Mouse (Mus musculus) embryonic facial prominence, embryonic 14.5 days (tissue): ENCODE results near the gene Trim7. TPM values are rescaled to one million over a fixed set of nuclear protein-coding genes. Genes with fewer than 3 reads are reported as not detected.
A peak's percentile ranks its signal among the peaks of the same experiment; 100 is the strongest.
"Not testable (repeated sequence)": the region's sequence is repeated elsewhere in the genome, so short reads cannot be mapped to it uniquely, and the experiment has no call there.

ENCODE experiments used
- ATAC-seq: fragments of 200-750 bp; cut with Nextera tagmentation; 2 replicates; pipeline ENCODE4 v1.8.0; 2017; ENCODE audit warnings: low read depth, moderate number of reproducible peaks, moderate TSS enrichment
- DNase-seq: peaks from one replicate; pipeline ENCODE4 v3.0.0-alpha.2; 2015; ENCODE audit warnings: low spot score
- H3K27ac ChIP-seq: fragments of 300-500 bp; sonication (generic); replicated peaks from 2 replicates; pipeline ENCODE4 v1.5.1; 2014; ENCODE audit warnings: low read depth, mild to moderate bottlenecking, low read length, moderate library complexity
- H3K27me3 ChIP-seq: fragments of 300-500 bp; sonication (generic); replicated peaks from 2 replicates; pipeline ENCODE4 v1.6.1; 2014; ENCODE audit warnings: low read length; ENCODE audit not compliant: control insufficient read depth, insufficient read depth
- H3K36me3 ChIP-seq: fragments of 300-500 bp; sonication (generic); 2 replicates; pipeline ENCODE4 v1.6.1; 2014; ENCODE audit warnings: low read length, mixed read lengths; ENCODE audit not compliant: control insufficient read depth, insufficient read depth
- H3K4me1 ChIP-seq: fragments of 300-500 bp; sonication (generic); 2 replicates; pipeline ENCODE4 v1.6.1; 2014; ENCODE audit warnings: antibody characterized with exemption, low read length; ENCODE audit not compliant: control insufficient read depth, insufficient read depth
- H3K4me2 ChIP-seq: fragments of 300-500 bp; sonication (generic); 2 replicates; pipeline ENCODE4 v1.6.1; 2014; ENCODE audit warnings: low read depth, mild to moderate bottlenecking, low read length, moderate library complexity, mixed read lengths
- H3K4me3 ChIP-seq: fragments of 300-500 bp; sonication (generic); 2 replicates; pipeline ENCODE4 v1.5.1; 2014; ENCODE audit warnings: low read depth, mild to moderate bottlenecking, low read length
- H3K9ac ChIP-seq: fragments of 300-500 bp; sonication (generic); 2 replicates; pipeline ENCODE4 v1.6.1; 2014; ENCODE audit warnings: low read depth, mild to moderate bottlenecking, low read length, moderate library complexity, mixed read lengths
- H3K9me3 ChIP-seq: fragments of 300-500 bp; sonication (generic); 2 replicates; pipeline ENCODE4 v1.6.1; 2016; ENCODE audit warnings: low read length; ENCODE audit not compliant: control insufficient read depth
- WGBS: fragments of 180-500 bp; shearing (Covaris S2); extraction: QIAGEN DNeasy Blood & Tissue Kit; methylation state at CpG from one replicate; pipeline ENCODE4 v1.1.7; 2014; 5-methylcytosine and 5-hydroxymethylcytosine counted together
- polyA plus RNA-seq: library from polyadenylated mRNA; unstranded; fragments of >200 nt; fragmentation: Nextera tagmentation; extraction: Ambion mirVana; gene quantifications from 2 replicates; pipeline ENCODE4 v1.2.1, GENCODE M21; 2014

Trim7 gene
- polyA plus RNA-seq, 1 experiment from 2014 or later: 1.3 TPM

GRCm38 (mm10) chr11:48789973-48790823 is 35.7 kb upstream of the Trim7 start:
- Histone ChIP-seq H3K4me2 (peak overlapping the region; percentile 55), H3K27ac (no peak overlapping the region), H3K9ac (peak overlapping the region; percentile 50; the same call in 1 of the 2 replicates), H3K4me1 (peaks cover 3% of the 10 kb centered on the region; the same call in 1 of the 2 replicates), H3K27me3 (no peaks in the 10 kb centered on the region), H3K9me3 (no peaks in the 10 kb centered on the region), H3K4me3 (peak overlapping the region; percentile 14; the same call in 1 of the 2 replicates), H3K36me3 (no peaks in the 10 kb centered on the region)
- peak; percentile 83 for DNase-seq
- WGBS: 17% methylated on average over 20 of the region's 20 CpGs
- ATAC-seq: peak; percentile 71

GRCm38 (mm10) chr11:48790946-48791345 is 35.0 kb upstream of the Trim7 start:
- DNase-seq: no peak
- Histone ChIP-seq H3K4me3 (no peak overlapping the region), H3K27me3 (no peaks in the 10 kb centered on the region), H3K4me1 (peaks cover 3% of the 10 kb centered on the region; the same call in 1 of the 2 replicates), H3K36me3 (no peaks in the 10 kb centered on the region), H3K9ac (no peak overlapping the region), H3K4me2 (no peak overlapping the region), H3K9me3 (no peaks in the 10 kb centered on the region), H3K27ac (no peak overlapping the region)
- WGBS: 63% methylated on average over 8 of the region's 8 CpGs
- no peak for ATAC-seq

- H3K27ac ChIP-seq, H3K4me3 ChIP-seq, DNase-seq, H3K4me2 ChIP-seq, H3K27me3 ChIP-seq, H3K4me1 ChIP-seq, H3K9me3 ChIP-seq, H3K36me3 ChIP-seq, ATAC-seq, H3K9ac ChIP-seq: not testable (repeated sequence)
- WGBS: 88% methylated on average over 9 of the region's 9 CpGs
Observed at GRCm38 (mm10) chr11:48791894-48792293, 34.0 kb upstream of the Trim7 start.

GRCm38 (mm10) chr11:48793184-48793583 is 32.8 kb upstream of the Trim7 start:
- 97% methylated on average over 3 of the region's 3 CpGs for WGBS
- Histone ChIP-seq H3K36me3 (no peaks in the 10 kb centered on the region), H3K27ac (no peak overlapping the region), H3K27me3 (no peaks in the 10 kb centered on the region), H3K4me3 (no peak overlapping the region), H3K9me3 (no peaks in the 10 kb centered on the region), H3K9ac (no peak overlapping the region), H3K4me1 (peaks cover 2% of the 10 kb centered on the region; the same call in 1 of the 2 replicates), H3K4me2 (no peak overlapping the region)
- ATAC-seq: no peak
- DNase-seq: no peak

DNA sequence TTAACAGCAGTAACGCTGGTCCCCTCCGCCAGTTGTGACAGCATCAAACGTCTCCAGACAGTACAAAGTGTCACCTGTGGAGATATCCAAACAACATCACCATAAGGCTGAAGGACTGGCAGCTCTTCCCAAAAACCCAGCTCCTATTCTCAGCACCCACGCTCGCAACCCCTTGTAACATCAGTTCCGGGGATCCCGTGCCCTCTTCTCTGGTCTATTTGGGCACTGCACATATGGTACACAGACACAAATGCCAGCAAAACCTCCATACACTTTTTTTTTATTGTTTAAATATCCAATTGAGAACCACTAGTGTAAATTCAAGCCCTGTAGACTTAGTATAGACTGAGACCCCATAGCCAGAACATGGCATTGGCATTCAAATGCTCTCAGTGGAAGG is 30.7 kb upstream of the Trim7 start:
- Histone ChIP-seq H3K4me2 (no peak overlapping the region), H3K9ac (no peak overlapping the region), H3K27ac (no peak overlapping the region), H3K36me3 (no peaks in the 10 kb centered on the region), H3K4me1 (peaks cover 11% of the 10 kb centered on the region; the same call in 1 of the 2 replicates), H3K4me3 (no peak overlapping the region), H3K9me3 (no peaks in the 10 kb centered on the region), H3K27me3 (no peaks in the 10 kb centered on the region)
- WGBS: 90% methylated on average over 7 of the region's 7 CpGs
- ATAC-seq (no peak), DNase-seq (no peak)

DNA sequence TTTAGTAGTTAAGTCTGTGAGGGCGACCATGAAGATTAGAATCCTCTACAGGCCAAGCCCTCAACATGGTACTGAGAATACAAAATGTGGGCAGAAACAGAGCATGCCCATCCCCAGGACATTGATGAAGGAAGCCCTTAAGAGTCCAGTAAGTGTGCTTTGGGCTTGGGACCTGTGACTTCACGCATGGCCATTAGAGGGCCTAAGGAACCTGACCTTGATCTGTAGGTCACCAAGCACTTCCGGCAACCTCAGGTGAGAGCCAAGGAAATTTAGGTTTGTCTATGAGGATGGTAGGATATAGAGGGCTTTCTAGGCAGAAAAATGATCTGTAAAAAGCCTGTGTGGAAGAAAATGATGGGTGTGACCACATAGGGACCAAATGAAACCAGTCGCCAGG is 29.6 kb upstream of the Trim7 start:
- ATAC-seq (no peak), DNase-seq (no peak)
- Histone ChIP-seq H3K36me3 (peaks cover 2% of the 10 kb centered on the region; the same call in 1 of the 2 replicates), H3K9ac (no peak overlapping the region), H3K4me3 (no peak overlapping the region), H3K27me3 (no peaks in the 10 kb centered on the region), H3K9me3 (no peaks in the 10 kb centered on the region), H3K4me2 (no peak overlapping the region), H3K4me1 (peaks cover 13% of the 10 kb centered on the region; the same call in 1 of the 2 replicates), H3K27ac (no peak overlapping the region)
- WGBS: 76% methylated on average over 4 of the region's 4 CpGs

DNA sequence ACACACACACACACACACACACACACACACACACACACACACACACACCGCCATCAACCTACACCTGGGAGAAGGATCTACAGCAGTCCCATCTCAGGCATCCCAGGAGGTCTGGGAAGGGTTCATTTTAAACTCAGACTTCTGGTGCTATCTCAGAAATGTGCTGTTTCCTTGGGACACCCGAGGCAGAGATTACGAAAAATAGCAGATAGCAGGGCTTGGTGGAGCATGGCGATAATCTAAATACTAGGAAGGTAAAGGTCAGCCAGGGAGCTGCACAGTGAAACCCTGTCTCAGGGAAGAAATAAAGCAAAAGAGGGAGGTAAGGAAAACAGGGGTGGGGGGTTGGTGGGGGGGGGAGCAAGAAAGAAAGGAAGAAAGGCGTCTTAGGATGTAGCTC is 28.7 kb upstream of the Trim7 start:
- ATAC-seq: no peak
- DNase-seq: no peak
- no peak overlapping the region for H3K4me3 ChIP-seq
- H3K9me3 ChIP-seq: no peaks in the 10 kb centered on the region
- H3K27ac ChIP-seq: no peak overlapping the region
- H3K27me3 ChIP-seq: no peaks in the 10 kb centered on the region
- no peak overlapping the region for H3K9ac ChIP-seq
- peaks cover 12% of the 10 kb centered on the region for H3K36me3 ChIP-seq
- H3K4me1 ChIP-seq: peaks cover 23% of the 10 kb centered on the region
- 87% methylated on average over 5 of the region's 5 CpGs for WGBS
- no peak overlapping the region for H3K4me2 ChIP-seq

GRCm38 (mm10) chr11:48798308-48798707 is 27.6 kb upstream of the Trim7 start:
- no peaks in the 10 kb centered on the region for H3K27me3 ChIP-seq
- 85% methylated on average over 7 of the region's 7 CpGs for WGBS
- H3K4me2 ChIP-seq: peak overlapping the region; percentile 94
- peak overlapping the region; percentile 93; the same call in 1 of the 2 replicates for H3K9ac ChIP-seq
- 0 out of 2 replicates have a peak overlapping the region, but pooled peaks have one; percentile 70 for H3K4me3 ChIP-seq
- no peaks in the 10 kb centered on the region for H3K9me3 ChIP-seq
- no peak for DNase-seq
- peaks cover 23% of the 10 kb centered on the region for H3K36me3 ChIP-seq
- H3K27ac ChIP-seq: no peak overlapping the region
- no peak for ATAC-seq
- H3K4me1 ChIP-seq: peaks cover 23% of the 10 kb centered on the region
